Mouse (Mus musculus) lung, embryonic 15.5 days (tissue): Measurements from ENCODE around the gene Tmem115. TPM values are rescaled to one million over a fixed set of nuclear protein-coding genes. Genes with fewer than 3 reads are reported as not detected.

Source experiments
- ATAC-seq: fragments of 200-750 bp; cut with Nextera tagmentation; 2 replicates; pipeline ENCODE4 v1.8.0; 2017; ENCODE audit warnings: moderate number of reproducible peaks, borderline replicate concordance; ENCODE audit not compliant: low FRiP score, low TSS enrichment; ENCODE audit errors: extremely low read depth
- H3K27ac ChIP-seq: fragments of 300-500 bp; sonication (generic); 2 replicates; pipeline ENCODE4 v1.5.1; 2015; ENCODE audit warnings: moderate library complexity, mild to moderate bottlenecking, inconsistent platforms
- H3K27me3 ChIP-seq: fragments of 300-500 bp; sonication (generic); 2 replicates; pipeline ENCODE4 v1.6.1; 2015; ENCODE audit warnings: inconsistent platforms
- H3K36me3 ChIP-seq: fragments of 300-500 bp; sonication (generic); 2 replicates; pipeline ENCODE4 v1.6.1; 2015; ENCODE audit warnings: inconsistent platforms
- H3K4me1 ChIP-seq: fragments of 300-500 bp; sonication (generic); 2 replicates; pipeline ENCODE4 v1.6.1; 2015; ENCODE audit warnings: inconsistent platforms
- H3K4me2 ChIP-seq: fragments of 300-500 bp; sonication (generic); 2 replicates; pipeline ENCODE4 v1.6.1; 2015; ENCODE audit warnings: inconsistent platforms, mild to moderate bottlenecking, moderate library complexity
- H3K4me3 ChIP-seq: fragments of 300-500 bp; sonication (generic); 2 replicates; pipeline ENCODE4 v1.5.1; 2015; ENCODE audit warnings: mild to moderate bottlenecking, inconsistent platforms
- H3K9ac ChIP-seq: fragments of 300-500 bp; sonication (generic); 2 replicates; pipeline ENCODE4 v1.6.1; 2015; ENCODE audit warnings: inconsistent platforms
- H3K9me3 ChIP-seq: fragments of 300-500 bp; sonication (generic); 2 replicates; pipeline ENCODE4 v1.6.1; 2016; ENCODE audit warnings: inconsistent platforms
- WGBS: fragments of 180-500 bp; shearing (Covaris S2); methylation state at CpG from one replicate; pipeline ENCODE4 v1.1.7; 2015; 5-methylcytosine and 5-hydroxymethylcytosine counted together
- polyA plus RNA-seq: library from polyadenylated mRNA; unstranded; fragments of >200 nt; fragmentation: Nextera tagmentation; extraction: Ambion mirVana; gene quantifications from 2 replicates; pipeline ENCODE4 v1.2.1, GENCODE M21; 2015

The Tmem115 gene
- polyA plus RNA-seq, 1 experiment from 2014 or later, result 39.7 TPM

DNA sequence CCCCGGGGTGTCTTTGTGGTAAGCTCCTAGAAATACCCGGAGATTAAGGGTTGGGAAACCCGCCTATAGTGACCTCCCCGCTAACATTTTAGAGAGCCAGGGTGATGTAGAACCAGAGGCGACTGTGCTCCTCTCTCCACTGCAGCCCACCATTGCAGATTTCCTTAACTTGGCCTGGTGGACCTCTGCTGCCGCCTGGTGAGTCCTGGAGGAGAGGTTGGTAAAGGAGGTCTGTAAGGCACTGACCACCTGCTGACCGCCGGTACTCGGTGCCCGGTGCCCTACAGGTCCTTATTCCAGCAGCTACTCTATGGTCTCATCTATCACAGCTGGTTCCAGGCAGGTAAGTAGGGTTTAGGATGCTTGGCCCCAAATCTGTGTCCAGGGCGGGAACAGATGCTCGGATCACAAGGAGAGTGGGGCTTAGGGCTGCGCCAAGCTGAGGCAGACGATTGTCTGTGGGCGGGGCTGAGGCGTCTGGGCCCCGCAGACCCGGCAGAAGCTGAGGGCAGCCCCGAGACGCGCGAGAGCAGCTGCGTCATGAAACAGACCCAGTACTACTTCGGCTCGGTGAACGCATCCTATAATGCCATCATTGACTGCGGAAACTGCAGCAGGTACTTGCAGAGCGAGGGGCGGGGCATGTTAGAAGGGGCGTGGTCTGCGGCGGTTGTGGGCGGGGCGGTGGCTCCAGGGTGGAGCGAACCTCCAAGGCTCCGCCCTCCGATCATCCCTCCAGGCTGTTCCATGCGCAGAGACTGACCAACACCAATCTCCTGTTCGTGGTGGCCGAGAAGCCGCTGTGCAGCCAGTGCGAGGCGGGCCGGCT lies 7.3 kb upstream of the Tmem115 start:
- Histone ChIP-seq H3K36me3 (no peaks in the 10 kb centered on the region), H3K9me3 (no peaks in the 10 kb centered on the region), H3K27ac (no peak overlapping the region), H3K27me3 (peaks cover 36% of the 10 kb centered on the region), H3K9ac (no peak overlapping the region), H3K4me1 (peaks cover 22% of the 10 kb centered on the region), H3K4me3 (peak overlapping the region; percentile 31), H3K4me2 (peak overlapping the region; percentile 76)
- peak; percentile 66; the same call in 1 of the 2 replicates for ATAC-seq
- 4% methylated on average over 44 of the region's 44 CpGs for WGBS

DNA sequence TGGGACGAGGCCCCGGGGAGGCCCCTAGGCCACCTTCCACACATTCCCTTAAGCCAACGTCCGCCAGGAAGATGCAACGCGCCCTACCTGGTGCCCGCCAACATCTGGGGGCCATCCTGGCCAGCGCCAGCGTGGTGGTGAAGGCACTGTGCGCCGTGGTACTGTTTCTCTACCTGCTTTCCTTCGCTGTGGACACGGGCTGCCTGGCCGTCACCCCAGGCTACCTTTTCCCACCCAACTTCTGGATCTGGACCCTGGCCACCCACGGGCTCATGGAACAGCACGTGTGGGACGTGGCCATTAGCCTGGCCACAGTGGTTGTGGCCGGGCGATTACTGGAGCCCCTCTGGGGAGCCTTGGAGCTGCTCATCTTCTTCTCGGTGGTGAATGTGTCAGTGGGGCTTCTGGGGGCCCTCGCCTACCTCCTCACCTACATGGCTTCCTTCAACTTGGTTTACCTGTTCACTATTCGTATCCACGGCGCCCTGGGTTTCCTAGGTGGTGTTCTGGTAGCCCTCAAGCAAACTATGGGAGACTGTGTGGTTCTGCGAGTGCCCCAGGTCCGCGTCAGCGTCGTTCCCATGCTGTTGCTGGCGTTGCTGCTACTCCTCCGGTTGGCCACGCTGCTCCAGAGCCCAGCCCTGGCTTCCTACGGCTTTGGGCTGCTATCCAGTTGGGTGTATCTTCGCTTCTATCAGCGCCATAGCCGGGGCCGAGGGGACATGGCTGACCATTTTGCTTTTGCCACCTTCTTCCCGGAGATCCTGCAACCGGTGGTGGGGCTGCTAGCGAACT lies 860 bp downstream of the Tmem115 start:
- peak; percentile 1; the same call in 1 of the 2 replicates for ATAC-seq

DNA sequence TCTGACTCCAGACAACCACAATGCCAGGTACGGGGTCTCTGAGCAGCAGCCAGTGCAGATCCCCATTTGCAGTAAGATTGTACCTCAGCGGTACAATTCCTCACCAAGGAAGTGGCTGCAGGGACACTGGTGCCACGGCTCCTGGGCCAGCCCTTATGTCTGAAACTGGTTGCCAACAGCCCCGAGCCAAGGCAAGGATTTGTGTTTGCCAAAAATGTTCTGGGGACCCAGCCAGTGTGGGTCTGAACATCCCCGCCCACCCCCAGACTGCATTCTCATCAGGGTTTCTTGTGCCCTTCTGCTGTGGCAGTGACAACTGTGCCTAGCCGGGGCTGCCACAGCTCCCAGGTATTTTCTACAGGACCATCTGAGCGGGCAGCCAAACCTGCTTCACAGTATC lies 4.5 kb downstream of the Tmem115 start:
- H3K4me3 ChIP-seq, result no peak overlapping the region
- WGBS, result 91% methylated on average over 7 of the region's 7 CpGs

More for the DNA sequence above, 860 bp downstream of the Tmem115 start:
- H3K9ac ChIP-seq, result peak overlapping the region; percentile 85
- peaks cover 29% of the 10 kb centered on the region for H3K4me1 ChIP-seq
- peak overlapping the region; percentile 82 for H3K4me2 ChIP-seq
- H3K27ac ChIP-seq, result peak overlapping the region; percentile 76
- H3K27me3 ChIP-seq, result no peaks in the 10 kb centered on the region
- WGBS, result under 1% methylated on average over 40 of the region's 40 CpGs
- no peaks in the 10 kb centered on the region for H3K9me3 ChIP-seq
- H3K36me3 ChIP-seq, result peaks cover 24% of the 10 kb centered on the region
- peak overlapping the region; percentile 75 for H3K4me3 ChIP-seq

DNA sequence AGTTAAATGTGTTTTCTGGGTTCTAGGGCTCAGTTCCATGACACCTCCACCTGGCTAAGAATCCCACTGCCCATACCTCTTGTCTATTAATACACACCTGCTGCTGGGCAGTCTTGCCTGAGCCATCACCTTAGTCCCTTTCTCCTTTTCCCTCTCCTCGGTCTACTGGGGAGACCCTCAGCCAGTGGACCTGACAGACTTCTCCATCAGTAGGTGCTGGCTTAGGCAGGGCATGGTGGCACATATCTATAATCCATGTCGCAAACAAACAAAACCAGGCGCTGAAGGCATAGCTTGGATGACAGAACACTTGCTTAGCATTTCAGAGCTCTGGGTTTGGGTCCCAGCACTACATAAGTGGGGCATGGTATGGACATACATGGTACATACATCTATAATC lies 5.0 kb downstream of the Tmem115 start:
- Histone ChIP-seq H3K36me3 (peaks cover 28% of the 10 kb centered on the region), H3K4me3 (no peak overlapping the region), H3K27ac (no peak overlapping the region), H3K4me2 (no peak overlapping the region), H3K9ac (no peak overlapping the region), H3K4me1 (peaks cover 42% of the 10 kb centered on the region), H3K9me3 (no peaks in the 10 kb centered on the region), H3K27me3 (no peaks in the 10 kb centered on the region)
- no peak for ATAC-seq
- WGBS, result 91% methylated on average over 3 of the region's 3 CpGs

More for the DNA sequence above, 4.5 kb downstream of the Tmem115 start:
- Histone ChIP-seq H3K4me1 (peaks cover 46% of the 10 kb centered on the region), H3K9me3 (no peaks in the 10 kb centered on the region), H3K27me3 (no peaks in the 10 kb centered on the region), H3K4me2 (no peak overlapping the region), H3K36me3 (peaks cover 28% of the 10 kb centered on the region), H3K9ac (no peak overlapping the region), H3K27ac (no peak overlapping the region)
- no peak for ATAC-seq

DNA sequence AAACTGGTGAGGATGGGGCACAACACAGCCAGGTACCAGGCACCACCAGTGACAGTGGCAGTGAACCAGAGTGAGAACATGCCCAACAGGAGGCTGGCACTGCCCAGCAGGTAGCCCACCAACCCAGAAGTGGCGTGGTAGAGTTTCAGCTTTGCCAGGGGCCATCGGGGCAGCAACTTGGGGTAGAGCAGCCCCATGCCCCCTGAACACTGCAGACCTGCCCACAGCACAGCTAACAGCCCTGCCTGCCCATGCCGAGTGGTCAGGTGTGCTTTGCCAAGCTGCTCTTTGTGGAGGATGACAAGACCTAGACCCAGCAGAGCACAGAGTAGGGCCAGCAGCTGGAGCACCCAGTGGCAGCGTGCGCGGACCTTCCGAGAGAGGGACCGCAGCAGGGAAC lies 6.2 kb downstream of the Tmem115 start:
- ATAC-seq, result no peak
- H3K4me3 ChIP-seq, result no peak overlapping the region
- H3K27ac ChIP-seq, result no peak overlapping the region
- H3K9ac ChIP-seq, result no peak overlapping the region
- H3K4me1 ChIP-seq, result peaks cover 42% of the 10 kb centered on the region
- peaks cover 34% of the 10 kb centered on the region for H3K36me3 ChIP-seq
- no peaks in the 10 kb centered on the region for H3K27me3 ChIP-seq
- 91% methylated on average over 8 of the region's 8 CpGs for WGBS
- no peak overlapping the region for H3K4me2 ChIP-seq
- no peaks in the 10 kb centered on the region for H3K9me3 ChIP-seq

DNA sequence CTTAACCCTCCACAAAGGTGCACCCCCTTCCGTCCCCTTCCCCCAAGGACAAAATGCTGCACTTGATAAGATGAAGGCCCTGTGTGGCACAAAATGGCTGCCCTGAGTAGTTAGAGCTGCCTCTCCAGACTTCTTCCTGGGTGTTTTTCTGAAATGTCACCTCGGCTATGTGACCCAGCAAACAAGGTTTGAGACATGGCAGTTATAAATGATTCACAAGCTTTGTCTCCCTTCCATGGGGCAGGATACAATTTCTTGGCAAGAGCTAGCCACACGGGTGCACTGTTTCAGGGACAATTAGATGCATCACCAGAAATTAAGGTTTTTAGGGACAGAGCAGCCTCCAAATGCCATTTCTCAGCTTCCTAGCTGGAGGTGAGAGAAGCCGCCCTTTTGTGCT lies 6.7 kb downstream of the Tmem115 start:
- Histone ChIP-seq H3K4me2 (peak overlapping the region; percentile 84; the same call in 1 of the 2 replicates), H3K9me3 (no peaks in the 10 kb centered on the region), H3K27ac (no peak overlapping the region), H3K4me1 (peaks cover 37% of the 10 kb centered on the region), H3K9ac (no peak overlapping the region), H3K27me3 (no peaks in the 10 kb centered on the region), H3K36me3 (peaks cover 37% of the 10 kb centered on the region), H3K4me3 (0 out of 2 replicates have a peak overlapping the region, but pooled peaks have one; percentile 83)
- WGBS, result 61% methylated on average over 4 of the region's 4 CpGs
- ATAC-seq, result no peak

DNA sequence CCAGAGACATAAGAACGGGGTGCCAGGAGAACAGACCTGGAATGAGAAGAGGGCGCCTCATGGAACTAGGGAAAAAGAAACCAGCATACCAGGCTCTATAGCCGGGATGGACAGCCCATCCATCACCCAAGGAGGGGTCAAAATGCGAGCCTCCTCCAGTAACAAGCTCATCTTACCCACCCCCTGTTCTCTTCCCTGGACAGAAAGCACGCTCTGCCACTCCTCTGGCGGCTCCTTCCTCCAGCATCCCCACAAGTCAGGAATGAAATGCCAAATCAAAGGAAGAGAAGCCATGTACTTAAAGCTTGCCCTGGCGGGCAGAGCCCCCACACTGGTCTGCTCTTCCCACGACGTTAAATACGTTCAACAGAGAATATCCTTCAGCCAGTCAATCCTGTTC lies 7.3 kb downstream of the Tmem115 start:
- ATAC-seq, result no peak

DNA sequence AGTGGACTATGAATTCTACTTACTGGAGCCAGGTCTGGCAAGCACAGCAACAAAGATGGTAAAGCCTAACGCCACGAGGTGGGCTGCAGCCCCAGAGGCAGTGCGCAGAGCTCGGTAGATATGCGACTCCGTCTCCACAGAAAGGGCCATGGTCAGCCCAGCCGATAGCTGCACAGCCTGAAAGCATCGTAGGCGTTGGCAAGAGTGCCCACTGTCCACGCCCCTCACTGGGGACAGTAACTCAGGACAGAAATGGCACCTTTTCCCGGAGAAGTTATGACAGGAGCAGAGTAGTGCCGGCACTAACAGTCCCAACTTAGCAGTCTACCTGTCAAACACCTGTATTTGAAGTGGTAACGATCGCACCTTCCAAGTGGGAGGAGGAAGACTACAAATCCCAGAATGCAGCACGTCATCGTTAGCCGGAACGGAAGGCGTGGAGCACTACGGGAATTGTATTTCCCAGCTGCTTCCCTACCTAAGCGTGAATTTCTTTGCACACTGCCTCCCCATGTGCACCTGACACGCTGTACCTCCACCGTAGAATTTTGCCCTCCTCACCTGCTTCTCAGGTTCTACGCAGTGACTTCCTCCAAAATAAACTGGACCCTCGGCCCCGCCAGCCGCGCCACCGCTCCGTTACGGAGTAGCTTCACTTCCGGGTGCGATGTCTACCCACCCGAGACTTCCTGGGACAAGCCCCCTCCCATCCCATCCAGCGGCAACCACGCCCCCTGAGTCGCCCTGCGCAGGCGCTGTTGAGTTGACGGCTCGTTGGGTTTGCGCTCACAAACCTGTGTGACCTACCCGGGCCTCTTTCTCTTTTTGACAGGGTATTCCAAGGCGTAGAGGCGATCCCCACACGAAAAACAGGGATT lies 8.0 kb downstream of the Tmem115 start, which contains the start of the genes Cyb561d2 and Nprl2:
TSS of gene Cyb561d2 (minus strand) at position 720 of the 878 bp plus-strand sequence.
TSS of gene Nprl2 (plus strand) at position 753 of the 878 bp plus-strand sequence.
- H3K9ac ChIP-seq, result peak within 1 kb of the TSS; percentile 61
- H3K9me3 ChIP-seq, result no peaks in the 10 kb centered on the region
- ATAC-seq, result peak; percentile 87
- H3K4me2 ChIP-seq, result peak within 1 kb of the TSS; percentile 84
- H3K27me3 ChIP-seq, result no peaks in the 10 kb centered on the region
- peak within 1 kb of the TSS; percentile 75 for H3K27ac ChIP-seq
- under 1% methylated on average over 46 of the region's 46 CpGs for WGBS
- H3K4me1 ChIP-seq, result peaks cover 29% of the 10 kb centered on the region
- H3K36me3 ChIP-seq, result peaks cover 37% of the 10 kb centered on the region
- H3K4me3 ChIP-seq, result peak within 1 kb of the TSS; percentile 83

More for the DNA sequence above, 7.3 kb downstream of the Tmem115 start:
- Histone ChIP-seq H3K27me3 (no peaks in the 10 kb centered on the region), H3K36me3 (peaks cover 37% of the 10 kb centered on the region), H3K4me3 (peak overlapping the region; percentile 83), H3K9ac (0 out of 2 replicates have a peak overlapping the region, but pooled peaks have one; percentile 52), H3K4me2 (peak overlapping the region; percentile 84), H3K9me3 (no peaks in the 10 kb centered on the region), H3K27ac (no peak overlapping the region), H3K4me1 (peaks cover 31% of the 10 kb centered on the region)
- 21% methylated on average over 10 of the region's 10 CpGs for whole genome bisulfite sequencing

DNA sequence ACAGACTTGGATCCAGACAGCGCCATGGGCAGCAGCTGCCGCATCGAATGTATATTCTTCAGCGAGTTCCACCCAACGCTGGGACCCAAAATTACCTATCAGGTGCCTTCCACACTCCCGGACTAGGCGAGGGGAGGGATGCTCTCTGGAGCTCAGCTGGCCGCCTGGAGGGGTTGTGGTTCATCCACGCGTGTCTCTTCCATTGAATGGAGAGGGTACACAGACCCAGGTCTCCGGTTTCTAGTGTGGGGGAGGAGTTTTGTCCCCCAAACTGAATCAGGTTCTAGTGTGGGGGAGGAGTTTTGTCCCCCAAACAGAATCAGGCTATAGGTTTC lies 8.6 kb downstream of the Tmem115 start:
- H3K27ac ChIP-seq, result no peak overlapping the region; the same call in 1 of the 2 replicates
- H3K9me3 ChIP-seq, result no peaks in the 10 kb centered on the region
- peak; percentile 2; the same call in 1 of the 2 replicates for ATAC-seq
- H3K4me3 ChIP-seq, result peak overlapping the region; percentile 83
- WGBS, result 1% methylated on average over 11 of the region's 11 CpGs
- H3K36me3 ChIP-seq, result peaks cover 35% of the 10 kb centered on the region
- H3K9ac ChIP-seq, result peak overlapping the region; percentile 61
- peaks cover 29% of the 10 kb centered on the region for H3K4me1 ChIP-seq
- H3K4me2 ChIP-seq, result peak overlapping the region; percentile 84
- no peaks in the 10 kb centered on the region for H3K27me3 ChIP-seq

DNA sequence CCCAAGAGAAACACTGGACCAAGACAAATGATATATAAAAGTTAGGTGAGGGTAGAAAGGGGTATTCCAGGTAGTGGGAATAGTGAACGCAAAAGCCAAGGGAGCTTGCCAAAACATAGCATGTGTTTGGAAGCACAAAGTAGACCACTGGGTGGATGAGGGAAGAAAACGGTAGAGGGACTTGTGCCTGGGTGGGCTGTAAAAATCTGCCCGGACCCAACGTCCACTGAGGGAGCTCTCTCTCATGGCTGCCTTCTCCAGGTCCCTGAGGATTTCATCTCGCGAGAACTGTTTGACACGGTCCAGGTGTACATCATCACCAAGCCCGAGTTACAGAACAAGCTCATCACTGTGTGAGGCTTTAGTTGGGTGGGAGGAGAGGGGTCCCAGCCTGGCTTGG lies 9.0 kb downstream of the Tmem115 start:
- Histone ChIP-seq H3K27me3 (no peaks in the 10 kb centered on the region), H3K9me3 (no peaks in the 10 kb centered on the region), H3K4me3 (peak overlapping the region; percentile 83), H3K4me1 (peaks cover 33% of the 10 kb centered on the region), H3K4me2 (peak overlapping the region; percentile 84), H3K27ac (no peak overlapping the region), H3K36me3 (peaks cover 32% of the 10 kb centered on the region), H3K9ac (peak overlapping the region; percentile 61)
- no peak for ATAC-seq
- 24% methylated on average over 8 of the region's 8 CpGs for WGBS

DNA sequence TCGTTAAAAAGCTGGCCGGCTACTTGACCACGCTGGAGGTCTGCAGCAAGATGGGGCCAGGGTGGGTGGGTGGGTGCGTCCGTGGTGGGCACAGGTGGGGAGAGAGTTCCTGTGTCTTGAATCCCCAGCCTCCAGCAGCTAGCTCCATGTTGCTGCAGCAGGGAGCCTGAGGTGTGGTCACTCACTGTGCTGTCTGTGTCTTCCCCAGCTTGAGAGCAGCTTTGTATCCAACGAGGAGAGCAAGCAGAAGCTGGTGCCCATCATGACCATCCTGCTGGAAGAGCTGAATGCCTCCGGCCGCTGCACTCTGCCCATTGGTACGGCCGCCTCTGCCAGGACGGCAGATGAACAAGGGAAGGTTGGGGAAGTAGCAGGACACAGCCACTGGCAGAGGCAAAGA lies 9.6 kb downstream of the Tmem115 start:
- Histone ChIP-seq H3K36me3 (peaks cover 26% of the 10 kb centered on the region), H3K4me2 (no peak overlapping the region), H3K27me3 (no peaks in the 10 kb centered on the region), H3K27ac (no peak overlapping the region), H3K4me3 (no peak overlapping the region), H3K4me1 (peaks cover 34% of the 10 kb centered on the region), H3K9ac (no peak overlapping the region), H3K9me3 (no peaks in the 10 kb centered on the region)
- WGBS, result 83% methylated on average over 11 of the region's 11 CpGs
- no peak for ATAC-seq
